Mouse (Mus musculus) MEL (cell line): ENCODE measurements around the gene Cul4a. TPM values are rescaled to one million over a fixed set of nuclear protein-coding genes. Genes with fewer than 3 reads are reported as not detected.

Source experiments
- DNase-seq: peaks from one replicate; pipeline ENCODE4 v3.0.0; 2011; ENCODE audit warnings: low read depth, low spot score
- H3K27ac ChIP-seq: 2 replicates; pipeline ENCODE4 v1.5.1; 2012; ENCODE audit warnings: low read depth, mild to moderate bottlenecking, control low read depth, low read length, moderate library complexity; ENCODE audit not compliant: control insufficient read depth
- H3K27me3 ChIP-seq, 2 experiments: fragments of 150-350 bp in 1 of 2; sonication (generic) in 1 of 2; 2 replicates each; pipeline ENCODE4 v1.6.1; 2012; ENCODE audit warnings: low read length in 2 of 2, mild to moderate bottlenecking in 2 of 2, improper control_type of control experiment in 1 of 2, moderate library complexity in 1 of 2; ENCODE audit not compliant: insufficient read depth in 2 of 2, control insufficient read depth in 1 of 2
- H3K36me3 ChIP-seq, 2 experiments: 2 replicates each; pipeline ENCODE4 v1.6.1; 2012 to 2014; ENCODE audit warnings: low read length in 2 of 2, improper control_type of control experiment in 1 of 2, inconsistent platforms in 1 of 2, mild to moderate bottlenecking in 1 of 2; ENCODE audit not compliant: insufficient read depth in 2 of 2, control insufficient read depth in 1 of 2
- H3K4me1 ChIP-seq, 2 experiments: fragments of 150-350 bp in 1 of 2; sonication (generic) in 1 of 2; 2 replicates each; pipeline ENCODE4 v1.6.1; 2012; ENCODE audit warnings: low read length in 2 of 2, improper control_type of control experiment in 1 of 2, mild to moderate bottlenecking in 1 of 2; ENCODE audit not compliant: insufficient read depth in 2 of 2, control insufficient read depth in 1 of 2
- H3K4me3 ChIP-seq, 2 experiments: fragments of 150-350 bp in 1 of 2; sonication (generic) in 1 of 2; 2 replicates each; pipeline ENCODE4 v1.5.1; 2012; ENCODE audit warnings: low read depth in 2 of 2, low read length in 2 of 2, mild to moderate bottlenecking in 2 of 2, moderate library complexity in 2 of 2, control low read depth in 1 of 2, improper control_type of control experiment in 1 of 2; ENCODE audit not compliant: control insufficient read depth in 1 of 2, insufficient read depth in 1 of 2
- H3K79me2 ChIP-seq: 2 replicates; pipeline ENCODE4 v1.6.1; 2012; ENCODE audit warnings: mild to moderate bottlenecking, low read length, moderate library complexity; ENCODE audit not compliant: control insufficient read depth, poor library complexity, insufficient read depth
- H3K9ac ChIP-seq: 2 replicates; pipeline ENCODE4 v1.6.1; 2012; ENCODE audit warnings: low read depth, mild to moderate bottlenecking, control low read depth, low read length, moderate library complexity; ENCODE audit not compliant: control insufficient read depth, poor library complexity, severe bottlenecking
- H3K9me3 ChIP-seq: fragments of 150-350 bp; sonication (generic); replicated peaks from 2 replicates; pipeline ENCODE4 v1.6.1; 2012; ENCODE audit warnings: mild to moderate bottlenecking, low read length, improper control_type of control experiment, moderate library complexity; ENCODE audit not compliant: insufficient read depth
- BHLHE40 ChIP-seq: IDR thresholded peaks from 2 replicates; pipeline ENCODE4 v1.6.1; 2012; ENCODE audit warnings: low read depth, mild to moderate bottlenecking, inconsistent platforms, low read length, improper control_type of control experiment, borderline replicate concordance
- CHD1 ChIP-seq: IDR thresholded peaks from 2 replicates; pipeline ENCODE4 v1.6.1; 2012; ENCODE audit warnings: low read depth, mild to moderate bottlenecking, inconsistent platforms, low read length, improper control_type of control experiment
- GABPA ChIP-seq: IDR thresholded peaks from 2 replicates; pipeline ENCODE4 v1.6.1; 2012; ENCODE audit warnings: low read depth, mild to moderate bottlenecking, inconsistent platforms, low read length, improper control_type of control experiment, moderate library complexity
- HCFC1 ChIP-seq: IDR thresholded peaks from 2 replicates; pipeline ENCODE4 v1.6.1; 2012; ENCODE audit warnings: low read depth, mild to moderate bottlenecking, inconsistent platforms, low read length, improper control_type of control experiment, moderate library complexity
- JUND ChIP-seq: IDR thresholded peaks from 2 replicates; pipeline ENCODE4 v1.6.1; 2011; ENCODE audit warnings: low read depth, mild to moderate bottlenecking, improper control_type of control experiment, low read length
- MAFK ChIP-seq: IDR thresholded peaks from 2 replicates; pipeline ENCODE4 v1.6.1; 2011; ENCODE audit warnings: low read depth, mild to moderate bottlenecking, low read length, improper control_type of control experiment, borderline replicate concordance
- MXI1 ChIP-seq: IDR thresholded peaks from 2 replicates; pipeline ENCODE4 v1.6.1; 2011; ENCODE audit warnings: mild to moderate bottlenecking, low read depth, low read length, improper control_type of control experiment
- MYB ChIP-seq: IDR thresholded peaks from 2 replicates; pipeline ENCODE4 v1.6.1; 2011; ENCODE audit warnings: mild to moderate bottlenecking, low read depth, low read length, improper control_type of control experiment
- MYC ChIP-seq: IDR thresholded peaks from 2 replicates; pipeline ENCODE4 v1.6.1; 2011; ENCODE audit warnings: low read depth, mild to moderate bottlenecking, low read length, improper control_type of control experiment, moderate library complexity
- NELFE ChIP-seq: IDR thresholded peaks from 2 replicates; pipeline ENCODE4 v1.6.1; 2011; ENCODE audit warnings: low read depth, low read length, improper control_type of control experiment
- POLR2A ChIP-seq, 2 experiments: IDR thresholded peaks; 2 replicates each; pipeline ENCODE4 v1.6.1; 2011 to 2012; ENCODE audit warnings: low read length in 2 of 2, mild to moderate bottlenecking in 2 of 2, control low read depth in 1 of 2, improper control_type of control experiment in 1 of 2, low read depth in 1 of 2, moderate library complexity in 1 of 2; ENCODE audit not compliant: control insufficient read depth in 1 of 2, insufficient read depth in 1 of 2, poor library complexity in 1 of 2
- POLR2AphosphoS5 ChIP-seq: IDR thresholded peaks from 2 replicates; pipeline ENCODE4 v1.6.1; 2012; ENCODE audit warnings: low read depth, borderline replicate concordance, mild to moderate bottlenecking, inconsistent platforms, low read length, moderate library complexity, mixed read lengths
- RAD21 ChIP-seq: IDR thresholded peaks from 2 replicates; pipeline ENCODE4 v1.6.1; 2011; ENCODE audit warnings: mild to moderate bottlenecking, low read depth, low read length, improper control_type of control experiment
- RCOR1 ChIP-seq: IDR thresholded peaks from 2 replicates; pipeline ENCODE4 v1.6.1; 2012; ENCODE audit warnings: low read depth, mild to moderate bottlenecking, inconsistent platforms, low read length, improper control_type of control experiment
- SIN3A ChIP-seq: IDR thresholded peaks from 2 replicates; pipeline ENCODE4 v1.6.1; 2012; ENCODE audit warnings: low read length, improper control_type of control experiment, inconsistent platforms
- TAL1 ChIP-seq: IDR thresholded peaks from 2 replicates; pipeline ENCODE4 v1.6.1; 2012; ENCODE audit warnings: mild to moderate bottlenecking, inconsistent platforms, low read length, moderate library complexity, mixed read lengths
- TBP ChIP-seq: IDR thresholded peaks from 2 replicates; pipeline ENCODE4 v1.8.0; 2011; ENCODE audit warnings: low read depth, low read length, improper control_type of control experiment
- TCF12 ChIP-seq: IDR thresholded peaks from 2 replicates; pipeline ENCODE4 v1.6.1; 2014; ENCODE audit warnings: low read depth, mild to moderate bottlenecking, inconsistent platforms, low read length, improper control_type of control experiment, moderate library complexity
- USF1 ChIP-seq: IDR thresholded peaks from 2 replicates; pipeline ENCODE4 v1.6.1; 2014; ENCODE audit warnings: low read depth, mild to moderate bottlenecking, inconsistent platforms, low read length, improper control_type of control experiment, moderate library complexity
- USF2 ChIP-seq, 2 experiments: IDR thresholded peaks; 2 replicates each; pipeline ENCODE4 v1.6.1; 2011 to 2012; ENCODE audit warnings: improper control_type of control experiment in 2 of 2, low read length in 2 of 2, borderline replicate concordance in 1 of 2, inconsistent platforms in 1 of 2, low read depth in 1 of 2, mild to moderate bottlenecking in 1 of 2; ENCODE audit not compliant: insufficient read depth in 1 of 2
- ZNF384 ChIP-seq: IDR thresholded peaks from 2 replicates; pipeline ENCODE4 v1.6.1; 2012; ENCODE audit warnings: low read depth, mild to moderate bottlenecking, inconsistent platforms, low read length, improper control_type of control experiment
- polyA plus RNA-seq, 2 experiments: library from polyadenylated mRNA; stranded (reverse) in 1 of 2; unstranded in 1 of 2; fragments of >175 nt in 1 of 2; fragments of >200 nt in 1 of 2; gene quantifications; 2 replicates each; pipeline versions ENCODE4 v1.2.1 to v1.2.4; 2012; ENCODE audit warnings: low replicate concordance in 2 of 2, low read depth in 1 of 2; ENCODE audit not compliant: insufficient read length in 2 of 2, insufficient read depth in 1 of 2, missing spikeins in 1 of 2
- total RNA-seq: library from RNA; depleted of rRNA; stranded (reverse); fragments of 300-350 nt; gene quantifications from 2 replicates; pipeline ENCODE4 v1.2.3, GENCODE M21; 2012

Gene Cul4a
- total and polyA plus RNA-seq, 3 experiments = 56.2 to 131 (median 81.4) TPM

- Histone ChIP-seq H3K4me1 (no peaks in the 10 kb centered on the region), H3K9ac (no peak overlapping the region), H3K27ac (no peak overlapping the region), H3K36me3 (no peaks in the 10 kb centered on the region), H3K4me3 (no peak overlapping the region), H3K79me2 (no peaks in the 10 kb centered on the region), H3K27me3 (no peaks in the 10 kb centered on the region), H3K9me3 (no peaks in the 10 kb centered on the region)
- DNase-seq = no peak
- TF ChIP-seq POLR2A (IDR thresholded peaks at IDR 0.05; ENCODE audit: control insufficient read depth in 1 of 2, insufficient read depth in 1 of 2, low read depth in 1 of 2, low read length in 2 of 2, poor library complexity in 1 of 2) (no peak), RAD21 (no peak), ZNF384 (no peak), BHLHE40 (no peak), MAFK (no peak), USF2 (IDR thresholded peaks at IDR 0.05; ENCODE audit: borderline replicate concordance in 1 of 2, insufficient read depth in 1 of 2, low read depth in 1 of 2, low read length in 2 of 2) (no peak), MXI1 (no peak), USF1 (no peak), JUND (no peak), MYC (no peak), POLR2AphosphoS5 (no peak), GABPA (no peak), TAL1 (no peak), HCFC1 (no peak), TCF12 (no peak)
Measured at GRCm38 (mm10) chr8:13190235-13190634, 84.8 kb downstream of the Cul4a start.

GRCm38 (mm10) chr8:13194818-13195217, 89.4 kb downstream of the Cul4a start:
- Histone ChIP-seq H3K27me3 (no peaks in the 10 kb centered on the region), H3K4me1 (0 out of 4 replicates have a peak, but pooled peaks cover 0 to 4% of the 10 kb centered on the region in 2 experiments), H3K36me3 (no peaks in the 10 kb centered on the region), H3K9ac (no peak overlapping the region), H3K4me3 (no peak overlapping the region), H3K79me2 (no peaks in the 10 kb centered on the region), H3K9me3 (no peaks in the 10 kb centered on the region), H3K27ac (no peak overlapping the region)
- TF ChIP-seq MYB = no peak
- TF ChIP-seq NELFE = no peak
- TF ChIP-seq RCOR1 = no peak
- no peak for TF ChIP-seq POLR2A (IDR thresholded peaks at IDR 0.05; ENCODE audit: control insufficient read depth in 1 of 2, insufficient read depth in 1 of 2, low read depth in 1 of 2, low read length in 2 of 2, poor library complexity in 1 of 2)
- no peak for TF ChIP-seq CHD1
- no peak for TF ChIP-seq MAFK
- no peak for TF ChIP-seq SIN3A
- TF ChIP-seq HCFC1 = no peak
- no peak for TF ChIP-seq TBP
- no peak for DNase-seq
